Mouse (Mus musculus) neural tube, embryonic 13.5 days (tissue): ENCODE data around the gene Twnk. TPM values are rescaled to one million over a fixed set of nuclear protein-coding genes. Genes with fewer than 3 reads are reported as not detected.

Experiments
- ATAC-seq: fragments of 200-750 bp; cut with Nextera tagmentation; 2 replicates; pipeline ENCODE4 v1.8.0; 2017; ENCODE audit warnings: low read depth, mild to moderate bottlenecking, moderate TSS enrichment, moderate library complexity
- H3K27ac ChIP-seq: fragments of 300-500 bp; sonication (generic); replicated peaks from 2 replicates; pipeline ENCODE4 v1.5.1; 2015; ENCODE audit warnings: moderate library complexity, mild to moderate bottlenecking, inconsistent platforms
- H3K27me3 ChIP-seq: fragments of 300-500 bp; sonication (generic); 2 replicates; pipeline ENCODE4 v1.6.1; 2015; ENCODE audit warnings: mild to moderate bottlenecking, inconsistent platforms
- H3K36me3 ChIP-seq: fragments of 300-500 bp; sonication (generic); 2 replicates; pipeline ENCODE4 v1.6.1; 2015; ENCODE audit warnings: mild to moderate bottlenecking, inconsistent platforms
- H3K4me1 ChIP-seq: fragments of 300-500 bp; sonication (generic); replicated peaks from 2 replicates; pipeline ENCODE4 v1.6.1; 2015; ENCODE audit warnings: inconsistent platforms
- H3K4me2 ChIP-seq: fragments of 300-500 bp; sonication (generic); 2 replicates; pipeline ENCODE4 v1.6.1; 2015; ENCODE audit warnings: inconsistent platforms, mild to moderate bottlenecking, moderate library complexity
- H3K4me3 ChIP-seq: fragments of 300-500 bp; sonication (generic); 2 replicates; pipeline ENCODE4 v1.5.1; 2015; ENCODE audit warnings: mild to moderate bottlenecking, inconsistent platforms
- H3K9ac ChIP-seq: fragments of 300-500 bp; sonication (generic); 2 replicates; pipeline ENCODE4 v1.6.1; 2015; ENCODE audit warnings: moderate library complexity, mild to moderate bottlenecking, inconsistent platforms
- H3K9me3 ChIP-seq: fragments of 300-500 bp; sonication (generic); 2 replicates; pipeline ENCODE4 v1.6.1; 2016; ENCODE audit warnings: inconsistent platforms
- WGBS: fragments of 180-500 bp; shearing (Covaris S2); methylation state at CpG from one replicate; pipeline ENCODE4 v1.1.7; 2015; 5-methylcytosine and 5-hydroxymethylcytosine counted together
- polyA plus RNA-seq: library from polyadenylated mRNA; unstranded; fragments of >200 nt; fragmentation: Nextera tagmentation; extraction: Ambion mirVana; gene quantifications from 2 replicates; pipeline ENCODE4 v1.2.1, GENCODE M21; 2015

Twnk gene
- 15.6 and 17.0 TPM in 2 replicates for polyA plus RNA-seq

DNA sequence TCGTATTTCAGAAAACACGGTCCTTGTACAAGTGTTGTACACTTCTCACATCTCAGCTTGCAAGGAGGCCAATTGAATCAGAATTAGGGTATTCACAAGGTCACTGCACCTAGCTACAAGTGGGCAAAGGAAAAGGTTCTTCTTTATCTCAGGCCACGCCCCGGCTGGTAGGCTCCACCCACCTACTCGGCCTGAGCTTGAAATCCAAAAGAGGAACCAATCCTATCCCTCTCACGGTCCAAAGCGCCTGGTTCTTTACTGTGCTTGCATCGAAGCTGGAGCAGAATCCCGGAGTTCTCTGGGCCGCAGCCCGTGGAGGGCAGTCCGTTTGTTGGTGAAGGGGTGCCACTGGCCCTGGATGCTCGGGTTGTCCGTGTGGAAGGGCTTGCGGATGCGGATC is at the start of gene Twnk:
Gene Twnk (plus strand): TSS at position 220 of the 400 bp plus-strand sequence.
- Histone ChIP-seq H3K4me2 (peak within 1 kb of the TSS; percentile 77), H3K4me1 (peaks cover 45% of the 10 kb centered on the region), H3K9ac (peak within 1 kb of the TSS; percentile 83), H3K36me3 (peaks cover 58% of the 10 kb centered on the region), H3K27ac (peak within 1 kb of the TSS; percentile 79), H3K27me3 (no peaks in the 10 kb centered on the region), H3K4me3 (peak within 1 kb of the TSS; percentile 81), H3K9me3 (no peaks in the 10 kb centered on the region)
- WGBS, result 10% methylated on average over 16 of the region's 16 CpGs
- no peak for ATAC-seq

DNA sequence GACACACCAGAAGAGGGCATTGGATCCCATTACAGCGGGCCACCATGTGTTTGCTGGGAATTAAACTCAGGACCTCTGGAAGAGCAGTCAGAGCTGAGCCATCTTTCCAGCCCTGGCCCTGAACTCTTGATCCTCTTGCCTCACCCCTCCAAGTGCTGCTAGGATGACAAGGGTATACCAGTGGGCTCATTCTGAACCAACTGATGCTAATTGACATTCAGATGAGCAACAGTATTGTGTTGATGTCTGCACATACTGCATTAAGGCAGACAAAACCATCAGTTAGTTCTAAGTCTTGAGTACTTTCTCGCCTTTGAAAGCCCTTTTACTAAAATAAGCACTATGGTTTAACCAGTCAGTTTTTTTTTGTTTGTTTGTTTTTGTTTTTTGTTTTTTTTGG is 45.8 kb upstream of the Twnk start:
- Histone ChIP-seq H3K9me3 (no peaks in the 10 kb centered on the region), H3K27ac (no peak overlapping the region), H3K4me1 (no peaks in the 10 kb centered on the region), H3K27me3 (no peaks in the 10 kb centered on the region), H3K9ac (no peak overlapping the region), H3K4me3 (no peak overlapping the region), H3K4me2 (no peak overlapping the region), H3K36me3 (peaks cover 83% of the 10 kb centered on the region)
- no peak for ATAC-seq
- WGBS, result 94% methylated on average over 2 of the region's 2 CpGs

DNA sequence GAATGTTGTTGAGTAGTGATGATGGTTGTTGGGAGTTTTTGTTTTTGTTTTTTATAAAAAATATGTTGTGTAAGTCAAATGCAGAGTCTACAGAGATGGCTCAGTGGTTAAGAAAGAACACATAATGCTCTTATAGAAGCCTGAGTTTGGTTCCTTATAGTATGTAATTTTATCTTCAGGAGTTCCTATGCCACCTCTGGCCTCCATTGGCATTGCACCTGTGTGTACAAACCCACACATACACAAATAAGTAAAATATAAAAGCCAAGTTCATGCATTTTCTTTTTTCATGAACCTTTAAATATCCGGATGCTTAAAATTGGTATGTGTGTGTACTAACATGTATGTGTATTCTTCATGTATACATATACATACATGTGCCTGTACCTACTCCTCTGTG is 39.5 kb upstream of the Twnk start:
- Histone ChIP-seq H3K9me3 (no peaks in the 10 kb centered on the region), H3K9ac (no peak overlapping the region), H3K4me3 (no peak overlapping the region), H3K4me1 (no peaks in the 10 kb centered on the region), H3K4me2 (no peak overlapping the region), H3K27me3 (no peaks in the 10 kb centered on the region), H3K27ac (no peak overlapping the region), H3K36me3 (peaks cover 82% of the 10 kb centered on the region)
- 97% methylated on average over 1 of the region's 1 CpGs for WGBS
- ATAC-seq, result no peak

DNA sequence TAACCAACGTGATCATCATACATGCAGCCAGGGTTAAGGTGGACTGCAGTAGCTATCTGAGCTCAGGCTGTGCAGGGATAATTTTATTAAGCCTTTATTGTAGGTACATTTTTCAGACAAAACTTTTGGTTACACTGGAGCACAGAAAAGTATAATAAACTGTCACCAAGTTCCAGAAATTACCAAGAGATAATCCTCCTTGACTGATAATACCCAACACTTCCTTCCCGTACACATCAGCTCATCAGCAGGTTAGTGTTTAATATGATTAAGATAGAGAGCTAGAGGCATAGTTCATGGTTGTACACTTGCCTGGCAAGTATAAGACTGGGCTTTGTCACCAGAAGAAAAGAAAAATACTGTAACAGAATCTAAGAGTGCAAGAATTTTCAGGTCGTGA is 37.1 kb upstream of the Twnk start:
- no peak for ATAC-seq
- Histone ChIP-seq H3K9ac (no peak overlapping the region), H3K27me3 (no peaks in the 10 kb centered on the region), H3K36me3 (peaks cover 87% of the 10 kb centered on the region), H3K4me3 (no peak overlapping the region), H3K4me2 (no peak overlapping the region), H3K9me3 (no peaks in the 10 kb centered on the region), H3K27ac (no peak overlapping the region), H3K4me1 (no peaks in the 10 kb centered on the region)
- WGBS, result 91% methylated on average over 3 of the region's 3 CpGs

DNA sequence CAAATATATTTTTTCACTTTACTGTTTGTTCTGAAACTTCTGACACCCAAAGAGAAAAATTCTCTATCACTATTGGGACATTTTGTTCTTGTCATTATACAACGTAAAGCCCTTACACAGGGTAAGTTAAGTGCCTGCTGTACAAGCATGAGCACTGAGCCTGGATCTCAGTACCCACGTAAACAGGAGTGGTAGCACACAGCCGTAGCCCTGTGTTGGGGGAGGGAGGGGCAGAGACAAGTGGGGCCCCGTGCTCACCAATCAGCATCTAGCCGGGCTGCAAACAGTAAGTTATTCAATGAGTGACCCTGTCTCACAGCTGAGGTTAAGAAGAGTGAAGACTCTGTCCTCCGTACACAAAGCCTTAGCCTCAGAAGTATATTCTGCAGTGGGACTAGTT is 28.8 kb upstream of the Twnk start:
- Histone ChIP-seq H3K4me3 (no peak overlapping the region), H3K9ac (no peak overlapping the region), H3K27ac (no peak overlapping the region), H3K27me3 (no peaks in the 10 kb centered on the region), H3K4me1 (no peaks in the 10 kb centered on the region), H3K36me3 (peaks cover 93% of the 10 kb centered on the region), H3K4me2 (no peak overlapping the region), H3K9me3 (no peaks in the 10 kb centered on the region)
- no peak for ATAC-seq
- 72% methylated on average over 6 of the region's 6 CpGs for WGBS

DNA sequence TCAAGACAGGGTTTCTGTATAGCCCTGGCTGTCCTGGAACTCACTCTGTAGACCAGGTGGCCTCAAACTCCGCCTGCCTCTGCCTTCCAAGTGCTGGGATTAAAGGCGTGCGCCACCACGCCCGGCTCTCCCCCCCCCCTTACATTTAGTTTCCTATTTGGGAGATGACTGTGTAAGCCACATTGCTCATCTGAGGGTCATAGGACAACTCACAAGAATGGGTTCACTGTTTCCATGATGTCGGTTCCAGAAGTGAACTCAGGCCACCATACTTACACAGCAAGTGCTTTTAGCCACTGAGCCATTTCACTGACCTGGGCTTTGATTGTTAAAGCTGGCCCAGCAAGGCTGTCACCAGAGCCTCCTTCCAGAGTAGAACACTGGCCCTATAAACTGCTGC is 28.3 kb upstream of the Twnk start:
- H3K4me3 ChIP-seq, result no peak overlapping the region
- H3K27me3 ChIP-seq, result no peaks in the 10 kb centered on the region
- peaks cover 91% of the 10 kb centered on the region for H3K36me3 ChIP-seq
- H3K9me3 ChIP-seq, result no peaks in the 10 kb centered on the region
- no peaks in the 10 kb centered on the region for H3K4me1 ChIP-seq
- no peak overlapping the region for H3K27ac ChIP-seq
- 84% methylated on average over 6 of the region's 6 CpGs for WGBS
- no peak overlapping the region for H3K9ac ChIP-seq
- H3K4me2 ChIP-seq, result no peak overlapping the region
- no peak for ATAC-seq

DNA sequence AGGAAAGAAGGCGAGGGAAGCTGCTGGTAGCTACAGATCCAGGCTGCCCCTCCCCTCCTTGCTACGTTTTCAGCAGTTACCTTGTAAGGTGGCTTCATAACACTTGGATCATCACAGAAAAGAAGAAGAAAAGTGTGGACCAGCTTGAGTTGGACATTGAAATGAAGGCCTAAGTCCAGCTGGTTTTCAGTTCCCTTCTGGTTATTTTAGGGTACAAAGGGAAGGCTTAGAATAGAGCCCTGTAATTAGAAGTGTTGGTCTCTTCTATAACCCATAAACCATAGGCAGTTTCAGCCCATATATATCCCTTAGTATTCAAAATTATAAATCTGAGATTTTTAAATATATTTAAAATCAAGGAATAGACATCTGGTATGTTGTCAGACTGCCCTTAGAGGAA is 24.7 kb upstream of the Twnk start:
- Histone ChIP-seq H3K9ac (no peak overlapping the region), H3K36me3 (peaks cover 58% of the 10 kb centered on the region), H3K4me1 (no peaks in the 10 kb centered on the region), H3K27ac (no peak overlapping the region), H3K4me3 (no peak overlapping the region), H3K9me3 (no peaks in the 10 kb centered on the region), H3K27me3 (no peaks in the 10 kb centered on the region), H3K4me2 (no peak overlapping the region)
- WGBS, result 79% methylated on average over 2 of the region's 2 CpGs
- no peak for ATAC-seq

DNA sequence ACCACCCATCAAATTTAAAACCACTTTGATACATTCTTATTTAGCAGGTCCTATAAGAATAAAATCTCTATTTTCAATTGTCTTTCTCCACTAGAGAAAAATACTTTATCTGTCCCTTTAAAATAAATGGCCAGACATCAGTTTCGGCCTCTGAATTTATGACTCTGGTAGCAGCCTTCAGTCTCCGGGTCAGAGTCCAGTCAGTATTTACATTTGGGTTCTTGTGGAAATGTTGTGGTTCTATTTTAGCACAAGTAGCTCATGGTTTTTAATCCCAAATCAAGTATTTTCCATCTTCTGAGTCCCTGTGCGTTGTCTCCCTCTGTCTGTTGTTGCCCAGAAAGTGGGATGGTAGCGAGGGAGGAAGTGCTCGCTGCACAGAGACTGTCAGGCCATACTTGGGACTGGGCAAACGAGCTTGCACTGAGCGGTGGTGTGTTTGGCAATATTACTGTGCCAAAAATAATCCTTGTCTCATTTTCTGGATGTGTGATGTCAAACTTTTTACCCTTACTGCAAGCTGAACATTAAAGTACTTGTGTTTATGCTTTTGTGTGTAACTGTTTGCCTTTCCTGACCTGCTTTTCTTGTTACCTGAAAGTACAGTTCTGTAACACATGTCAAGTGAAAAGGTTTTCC is 22.9 kb upstream of the Twnk start:
- Histone ChIP-seq H3K4me1 (no peaks in the 10 kb centered on the region), H3K4me3 (no peak overlapping the region)
- ATAC-seq, result no peak

DNA sequence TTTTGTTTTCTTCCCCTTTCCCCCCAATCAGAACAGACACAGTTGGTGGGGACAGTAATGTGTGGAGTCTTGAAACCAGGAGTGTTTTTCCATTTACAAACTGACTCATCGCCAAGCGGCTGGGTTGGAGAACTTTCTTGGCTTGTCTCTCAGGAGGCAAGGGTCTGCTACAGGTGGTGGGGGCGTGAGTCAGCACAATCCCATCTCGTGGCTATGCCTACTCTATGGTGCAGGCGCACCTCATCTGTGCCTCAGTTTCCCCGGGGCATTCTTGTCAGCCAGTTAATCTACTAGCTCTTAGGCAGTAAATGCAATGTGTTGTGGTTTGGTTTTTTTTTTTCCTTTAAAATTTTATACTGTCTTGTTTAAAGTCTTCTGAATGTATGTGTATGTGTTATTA is 22.1 kb upstream of the Twnk start:
- Histone ChIP-seq H3K36me3 (peaks cover 32% of the 10 kb centered on the region), H3K9ac (no peak overlapping the region), H3K4me3 (no peak overlapping the region), H3K4me1 (peaks cover 3% of the 10 kb centered on the region), H3K4me2 (no peak overlapping the region), H3K27me3 (no peaks in the 10 kb centered on the region), H3K9me3 (no peaks in the 10 kb centered on the region), H3K27ac (no peak overlapping the region)
- WGBS, result 92% methylated on average over 6 of the region's 6 CpGs
- ATAC-seq, result no peak

More for the DNA sequence above, 22.9 kb upstream of the Twnk start:
- WGBS, result 86% methylated on average over 7 of the region's 7 CpGs
- H3K27me3 ChIP-seq, result no peaks in the 10 kb centered on the region
- peaks cover 40% of the 10 kb centered on the region for H3K36me3 ChIP-seq
- H3K27ac ChIP-seq, result no peak overlapping the region
- H3K9ac ChIP-seq, result no peak overlapping the region
- no peaks in the 10 kb centered on the region for H3K9me3 ChIP-seq
- no peak overlapping the region for H3K4me2 ChIP-seq

DNA sequence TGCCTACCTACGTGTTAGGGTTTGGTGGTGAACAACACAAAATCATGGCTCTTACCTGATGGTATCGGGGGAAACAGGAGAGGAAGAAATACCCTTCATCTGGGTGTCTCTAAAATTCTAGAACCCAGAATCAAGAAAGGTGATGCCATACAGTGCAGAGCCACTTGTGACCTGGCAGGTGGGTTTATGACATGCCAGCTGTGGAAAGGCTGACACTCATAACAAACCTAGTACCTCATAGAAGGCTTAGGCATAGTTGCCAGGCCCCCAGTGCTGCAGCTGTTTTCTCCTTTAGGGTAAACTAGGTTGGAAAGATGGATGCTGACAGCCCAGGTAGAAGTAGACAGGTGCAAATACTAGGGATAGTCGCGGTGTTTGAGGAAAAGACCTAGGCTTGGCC is 21.0 kb upstream of the Twnk start:
- H3K9ac ChIP-seq, result no peak overlapping the region
- H3K4me1 ChIP-seq, result peaks cover 8% of the 10 kb centered on the region
- no peak overlapping the region for H3K27ac ChIP-seq
- no peak overlapping the region for H3K4me2 ChIP-seq
- ATAC-seq, result no peak
- H3K4me3 ChIP-seq, result no peak overlapping the region
- H3K27me3 ChIP-seq, result no peaks in the 10 kb centered on the region
- H3K9me3 ChIP-seq, result no peaks in the 10 kb centered on the region
- H3K36me3 ChIP-seq, result peaks cover 24% of the 10 kb centered on the region
- 92% methylated on average over 4 of the region's 4 CpGs for WGBS

DNA sequence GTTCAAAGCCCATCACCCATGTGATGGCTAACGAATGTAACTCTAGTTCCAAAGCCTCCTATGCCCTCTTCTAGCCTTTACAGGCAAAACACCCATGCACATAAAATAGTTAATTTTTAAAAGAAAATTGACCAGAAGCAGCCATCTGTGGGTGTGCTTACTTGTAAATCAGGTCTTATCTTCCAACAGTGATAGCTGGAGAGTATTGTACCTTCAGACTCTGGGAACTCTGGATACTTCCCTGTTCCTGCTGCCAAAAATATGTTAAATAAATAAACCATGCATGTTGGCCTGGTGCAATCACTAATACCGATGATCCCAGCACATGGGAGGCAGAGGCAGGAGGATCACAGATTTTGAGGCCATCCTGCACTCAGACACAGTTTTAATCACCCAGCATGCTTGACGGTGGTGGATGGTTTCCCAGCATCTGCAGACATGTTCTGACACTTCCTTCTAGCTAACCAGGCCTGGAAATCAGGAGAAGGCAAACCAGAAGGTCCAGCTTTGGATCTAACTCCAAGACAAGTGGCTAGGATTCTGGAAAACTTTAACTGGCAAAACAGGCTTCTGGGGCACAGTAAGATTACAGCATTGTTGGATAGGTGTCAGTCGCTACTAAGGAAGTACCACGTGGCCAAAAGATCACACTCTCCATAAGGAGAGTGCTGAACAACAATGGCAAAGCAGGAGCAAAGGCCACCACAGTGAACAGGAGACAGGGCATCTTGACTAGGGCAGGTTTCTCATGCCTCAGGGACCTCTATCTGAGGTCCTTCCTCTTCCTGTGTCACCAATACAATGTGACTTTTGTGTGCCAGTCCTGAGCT is 20.1 kb upstream of the Twnk start:
- Histone ChIP-seq H3K36me3 (peaks cover 16% of the 10 kb centered on the region), H3K4me1 (peaks cover 16% of the 10 kb centered on the region), H3K9ac (no peak overlapping the region), H3K9me3 (no peaks in the 10 kb centered on the region), H3K27me3 (no peaks in the 10 kb centered on the region), H3K27ac (no peak overlapping the region), H3K4me3 (no peak overlapping the region), H3K4me2 (no peak overlapping the region)
- no peak for ATAC-seq
- WGBS, result 71% methylated on average over 5 of the region's 5 CpGs

DNA sequence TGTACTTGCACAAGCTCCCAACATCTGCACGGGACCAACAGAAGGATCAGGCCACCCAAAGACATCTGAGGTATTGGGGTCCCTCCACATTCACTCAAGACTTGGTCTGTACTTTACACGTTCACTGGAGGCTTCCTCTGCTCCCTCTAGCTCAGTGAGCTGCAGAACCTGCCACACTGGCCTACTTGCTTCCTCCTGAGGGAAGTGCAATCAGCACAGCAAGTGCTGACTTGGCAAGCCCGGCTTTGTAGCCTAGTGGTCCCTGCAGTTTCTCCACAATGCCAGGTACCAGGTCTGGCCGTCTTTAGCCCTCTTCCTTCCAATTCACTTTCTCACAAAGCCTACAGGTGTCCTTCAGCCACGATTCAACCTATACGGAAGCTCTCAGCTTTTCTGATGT is 18.5 kb upstream of the Twnk start:
- H3K36me3 ChIP-seq, result peaks cover 4% of the 10 kb centered on the region; the same call in 1 of the 2 replicates
- no peak overlapping the region for H3K4me2 ChIP-seq
- H3K27ac ChIP-seq, result no peak overlapping the region
- ATAC-seq, result no peak
- 63% methylated on average over 6 of the region's 6 CpGs for WGBS
- no peaks in the 10 kb centered on the region for H3K27me3 ChIP-seq
- H3K4me3 ChIP-seq, result no peak overlapping the region
- H3K4me1 ChIP-seq, result peaks cover 33% of the 10 kb centered on the region
- H3K9ac ChIP-seq, result 0 out of 2 replicates have a peak overlapping the region, but pooled peaks have one; percentile 26
- no peaks in the 10 kb centered on the region for H3K9me3 ChIP-seq
